Mouse (Mus musculus): ENCODE measurements around the gene Mylk2. TPM values are rescaled to one million over a fixed set of nuclear protein-coding genes. Genes with fewer than 3 reads are reported as not detected.
A peak's percentile ranks its signal among the peaks of the same experiment; 100 is the strongest.

Gene Mylk2
- polyA plus RNA-seq, 1 experiment from 2014 or later: 0.05 TPM

GRCm38 (mm10) chr2:152901296-152901695 is 9.9 kb upstream of the Mylk2 start:
- no peak for ATAC-seq (ENCODE audit: insufficient number of reproducible peaks, low FRiP score)
- H3K4me2 ChIP-seq: no peak overlapping the region
- 90% methylated on average over 15 of the region's 15 CpGs for WGBS

DNA sequence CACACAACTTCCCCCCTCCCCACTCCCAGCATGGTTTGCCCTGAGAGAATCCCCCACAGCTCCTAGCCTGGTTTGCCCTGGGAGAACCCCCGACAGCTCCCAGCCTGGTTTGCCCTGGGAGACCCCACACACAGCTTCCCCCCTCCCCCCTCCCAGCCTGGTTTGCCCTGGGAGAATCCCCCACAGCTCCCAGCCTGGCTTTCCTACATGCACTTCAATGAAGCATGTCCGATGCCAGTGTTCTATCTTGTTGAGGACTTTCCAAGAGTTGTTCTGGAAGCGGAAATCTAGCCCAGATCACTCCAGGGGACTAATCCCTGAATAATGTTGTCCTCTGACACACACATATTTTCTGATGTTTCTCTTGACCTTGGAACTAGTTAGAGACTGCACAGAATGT is 8.5 kb upstream of the Mylk2 start:
- H3K27me3 ChIP-seq (replicated peaks): no peaks in the 10 kb centered on the region
- peaks cover 7% of the 10 kb centered on the region; the same call in 1 of the 2 replicates for H3K36me3 ChIP-seq
- no peak for ATAC-seq (ENCODE audit: insufficient number of reproducible peaks, low FRiP score)
- H3K27ac ChIP-seq (ENCODE audit: poor library complexity, severe bottlenecking): no peak overlapping the region
- no peak overlapping the region for H3K4me3 ChIP-seq
- WGBS: 48% methylated on average over 3 of the region's 3 CpGs
- no peak overlapping the region for H3K9ac ChIP-seq
- H3K9me3 ChIP-seq (replicated peaks): no peaks in the 10 kb centered on the region
- no peak overlapping the region for H3K4me2 ChIP-seq
- H3K4me1 ChIP-seq (replicated peaks): peaks cover 48% of the 10 kb centered on the region

More at GRCm38 (mm10) chr2:152901296-152901695, 9.9 kb upstream of the Mylk2 start:
- Histone ChIP-seq H3K9ac (no peak overlapping the region), H3K9me3 (replicated peaks) (no peaks in the 10 kb centered on the region), H3K27me3 (replicated peaks) (no peaks in the 10 kb centered on the region), H3K36me3 (peaks cover 9% of the 10 kb centered on the region), H3K27ac (ENCODE audit: poor library complexity, severe bottlenecking) (no peak overlapping the region), H3K4me1 (replicated peaks) (peaks cover 35% of the 10 kb centered on the region), H3K4me3 (no peak overlapping the region)

- H3K9ac ChIP-seq: no peak overlapping the region
- peaks cover 48% of the 10 kb centered on the region for H3K4me1 ChIP-seq (replicated peaks)
- no peak overlapping the region for H3K4me3 ChIP-seq
- 79% methylated on average over 4 of the region's 4 CpGs for WGBS
- H3K9me3 ChIP-seq (replicated peaks): no peaks in the 10 kb centered on the region
- no peak overlapping the region for H3K4me2 ChIP-seq
- H3K27me3 ChIP-seq (replicated peaks): no peaks in the 10 kb centered on the region
- H3K36me3 ChIP-seq: peaks cover 7% of the 10 kb centered on the region; the same call in 1 of the 2 replicates
- H3K27ac ChIP-seq (ENCODE audit: poor library complexity, severe bottlenecking): no peak overlapping the region
- no peak for ATAC-seq (ENCODE audit: insufficient number of reproducible peaks, low FRiP score)
These were observed 7.6 kb upstream of the Mylk2 start for GRCm38 (mm10) chr2:152903586-152903985.

GRCm38 (mm10) chr2:152904127-152904643 is 7.0 kb upstream of the Mylk2 start:
- no peak for ATAC-seq (ENCODE audit: insufficient number of reproducible peaks, low FRiP score)
- Histone ChIP-seq H3K4me3 (no peak overlapping the region), H3K4me1 (replicated peaks) (peaks cover 48% of the 10 kb centered on the region), H3K27ac (ENCODE audit: poor library complexity, severe bottlenecking) (no peak overlapping the region; the same call in 1 of the 2 replicates), H3K9ac (no peak overlapping the region), H3K9me3 (replicated peaks) (no peaks in the 10 kb centered on the region), H3K27me3 (replicated peaks) (peaks cover 2% of the 10 kb centered on the region; the same call in 1 of the 2 replicates), H3K36me3 (peaks cover 7% of the 10 kb centered on the region; the same call in 1 of the 2 replicates), H3K4me2 (no peak overlapping the region)
- 59% methylated on average over 5 of the region's 5 CpGs for WGBS

DNA sequence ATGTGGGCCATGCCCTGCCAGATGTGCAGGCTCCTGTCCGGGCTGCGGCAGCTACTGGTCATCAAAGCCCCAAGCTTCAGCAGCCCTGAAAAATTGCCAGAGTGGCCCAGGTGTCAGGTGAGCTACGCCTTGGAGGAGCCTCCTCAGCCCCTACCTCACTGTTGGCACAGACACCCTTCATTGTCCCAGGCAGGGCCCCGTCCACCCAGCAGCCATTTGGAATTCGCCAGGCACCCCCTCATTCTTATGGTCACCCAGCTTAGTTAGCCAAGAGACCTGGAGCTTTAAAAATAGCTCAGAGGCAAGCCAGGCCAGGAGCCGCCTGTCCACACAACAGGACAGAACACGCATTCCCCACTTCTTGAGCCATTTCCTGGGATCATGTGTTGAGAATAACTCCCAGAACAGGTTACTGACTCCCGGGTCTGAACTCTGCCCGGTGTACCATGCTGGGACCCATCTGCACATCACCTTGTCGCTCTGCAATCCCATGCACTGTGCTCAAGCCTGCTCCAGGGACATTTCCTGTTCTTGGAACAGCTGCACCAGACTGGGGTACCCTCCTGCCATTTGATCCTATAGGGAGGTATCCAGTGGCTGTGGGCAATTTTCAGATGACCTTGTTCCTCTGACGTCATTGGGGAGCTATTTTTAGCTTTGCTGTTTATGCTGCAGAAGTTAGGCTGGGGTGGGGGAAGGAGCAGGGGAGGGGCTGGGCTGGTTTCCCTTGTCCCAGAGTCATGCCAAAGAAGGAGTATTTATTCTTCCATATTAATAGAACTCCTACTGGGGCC is 5.9 kb upstream of the Mylk2 start:
- H3K9ac ChIP-seq: 0 out of 2 replicates have a peak overlapping the region, but pooled peaks have one; percentile 32

GRCm38 (mm10) chr2:152906274-152907037 is 4.7 kb upstream of the Mylk2 start:
- Histone ChIP-seq H3K9ac (no peak overlapping the region), H3K36me3 (no peaks in the 10 kb centered on the region), H3K4me1 (replicated peaks) (peaks cover 54% of the 10 kb centered on the region), H3K4me2 (no peak overlapping the region), H3K27me3 (replicated peaks) (peaks cover 20% of the 10 kb centered on the region), H3K4me3 (no peak overlapping the region), H3K9me3 (replicated peaks) (no peaks in the 10 kb centered on the region), H3K27ac (ENCODE audit: poor library complexity, severe bottlenecking) (no peak overlapping the region)
- ATAC-seq (ENCODE audit: insufficient number of reproducible peaks, low FRiP score): no peak
- WGBS: 51% methylated on average over 9 of the region's 9 CpGs

More for the DNA sequence above, 5.9 kb upstream of the Mylk2 start:
- WGBS: 42% methylated on average over 11 of the region's 11 CpGs
- no peak overlapping the region for H3K4me3 ChIP-seq
- H3K4me1 ChIP-seq (replicated peaks): peaks cover 48% of the 10 kb centered on the region
- peak overlapping the region; percentile 90 for H3K27ac ChIP-seq (ENCODE audit: poor library complexity, severe bottlenecking)
- H3K36me3 ChIP-seq: no peaks in the 10 kb centered on the region
- no peaks in the 10 kb centered on the region for H3K9me3 ChIP-seq (replicated peaks)
- H3K4me2 ChIP-seq: peak overlapping the region; percentile 30
- ATAC-seq (ENCODE audit: insufficient number of reproducible peaks, low FRiP score): peak; percentile 28
- H3K27me3 ChIP-seq (replicated peaks): peaks cover 8% of the 10 kb centered on the region

- H3K4me1 ChIP-seq (replicated peaks): peaks cover 52% of the 10 kb centered on the region
- H3K9me3 ChIP-seq (replicated peaks): no peaks in the 10 kb centered on the region
- H3K4me3 ChIP-seq: no peak overlapping the region
- H3K36me3 ChIP-seq: no peaks in the 10 kb centered on the region
- 49% methylated on average over 14 of the region's 14 CpGs for WGBS
- no peak for ATAC-seq (ENCODE audit: insufficient number of reproducible peaks, low FRiP score)
- peaks cover 29% of the 10 kb centered on the region for H3K27me3 ChIP-seq (replicated peaks)
- no peak overlapping the region for H3K27ac ChIP-seq (ENCODE audit: poor library complexity, severe bottlenecking)
- no peak overlapping the region for H3K9ac ChIP-seq
- no peak overlapping the region for H3K4me2 ChIP-seq
These were observed 3.8 kb upstream of the Mylk2 start for GRCm38 (mm10) chr2:152907114-152907943.

- Histone ChIP-seq H3K9ac (no peak overlapping the region), H3K9me3 (replicated peaks) (no peaks in the 10 kb centered on the region), H3K36me3 (no peaks in the 10 kb centered on the region), H3K27me3 (replicated peaks) (peaks cover 45% of the 10 kb centered on the region), H3K27ac (ENCODE audit: poor library complexity, severe bottlenecking) (no peak overlapping the region), H3K4me3 (no peak overlapping the region), H3K4me2 (no peak overlapping the region), H3K4me1 (replicated peaks) (peaks cover 41% of the 10 kb centered on the region)
- no peak for ATAC-seq (ENCODE audit: insufficient number of reproducible peaks, low FRiP score)
- 79% methylated on average over 6 of the region's 6 CpGs for WGBS
These were observed 1.3 kb upstream of the Mylk2 start for GRCm38 (mm10) chr2:152909848-152910247.

- Histone ChIP-seq H3K9me3 (replicated peaks) (no peaks in the 10 kb centered on the region), H3K4me3 (no peak overlapping the region), H3K4me2 (no peak overlapping the region), H3K36me3 (no peaks in the 10 kb centered on the region), H3K27me3 (replicated peaks) (peaks cover 45% of the 10 kb centered on the region), H3K27ac (ENCODE audit: poor library complexity, severe bottlenecking) (no peak overlapping the region), H3K4me1 (replicated peaks) (peaks cover 27% of the 10 kb centered on the region), H3K9ac (no peak overlapping the region)
- WGBS: 17% methylated on average over 6 of the region's 6 CpGs
- no peak for ATAC-seq (ENCODE audit: insufficient number of reproducible peaks, low FRiP score)
These were observed 280 bp downstream of the Mylk2 start for GRCm38 (mm10) chr2:152911432-152911831.

- Histone ChIP-seq H3K9ac (no peak overlapping the region), H3K4me1 (replicated peaks) (peaks cover 21% of the 10 kb centered on the region), H3K4me2 (no peak overlapping the region), H3K27me3 (replicated peaks) (peaks cover 51% of the 10 kb centered on the region), H3K9me3 (replicated peaks) (no peaks in the 10 kb centered on the region), H3K4me3 (no peak overlapping the region), H3K36me3 (no peaks in the 10 kb centered on the region), H3K27ac (ENCODE audit: poor library complexity, severe bottlenecking) (no peak overlapping the region)
- no peak for ATAC-seq (ENCODE audit: insufficient number of reproducible peaks, low FRiP score)
- WGBS: 36% methylated on average over 7 of the region's 7 CpGs
These were observed 2.3 kb downstream of the Mylk2 start for GRCm38 (mm10) chr2:152913471-152913870.

Measured in heart, embryonic 12.5 days (tissue).